Mouse (Mus musculus): ENCODE measurements around the gene Nfat5.
A peak's percentile ranks its signal among the peaks of the same experiment; 100 is the strongest.

Nfat5 gene

GRCm38 (mm10) chr8:107401866-107402265 lies 108.6 kb downstream of the Nfat5 start:
- DNase-seq: no peak

- DNase-seq: peak; percentile 85 to 88
Measured at GRCm38 (mm10) chr8:107403038-107403781, 109.9 kb downstream of the Nfat5 start, which contains the start of gene Nqo1. Gene Nqo1 (minus strand): TSS chr8:107403206.

- DNase-seq: no peak
Measured at GRCm38 (mm10) chr8:107404057-107404456, 110.8 kb downstream of the Nfat5 start.

- no peak for DNase-seq
Measured at GRCm38 (mm10) chr8:107405935-107406334, 112.7 kb downstream of the Nfat5 start.

- DNase-seq: peak in 1 of 2 experiments; percentile 52
Measured at GRCm38 (mm10) chr8:107411391-107411790, 118.1 kb downstream of the Nfat5 start.

- no peak for DNase-seq
Measured at GRCm38 (mm10) chr8:107412552-107412951, 119.3 kb downstream of the Nfat5 start.

GRCm38 (mm10) chr8:107413881-107414280 lies 120.6 kb downstream of the Nfat5 start:
- no peak for DNase-seq

GRCm38 (mm10) chr8:107417001-107417400 lies 123.7 kb downstream of the Nfat5 start:
- peak in 1 of 2 experiments; percentile 65 for DNase-seq

GRCm38 (mm10) chr8:107424176-107424575 lies 130.9 kb downstream of the Nfat5 start:
- no peak for DNase-seq

GRCm38 (mm10) chr8:107424597-107425229 lies 131.4 kb downstream of the Nfat5 start, which contains the start of gene Nob1:
Gene Nob1 (minus strand): TSS chr8:107425051.
- DNase-seq: peak; percentile 95 to 96

- DNase-seq: no peak
Measured at GRCm38 (mm10) chr8:107425230-107425597, 131.9 kb downstream of the Nfat5 start.
